ENCODE assay signal across 27 mouse cellular contexts in the genomic region with DNA sequence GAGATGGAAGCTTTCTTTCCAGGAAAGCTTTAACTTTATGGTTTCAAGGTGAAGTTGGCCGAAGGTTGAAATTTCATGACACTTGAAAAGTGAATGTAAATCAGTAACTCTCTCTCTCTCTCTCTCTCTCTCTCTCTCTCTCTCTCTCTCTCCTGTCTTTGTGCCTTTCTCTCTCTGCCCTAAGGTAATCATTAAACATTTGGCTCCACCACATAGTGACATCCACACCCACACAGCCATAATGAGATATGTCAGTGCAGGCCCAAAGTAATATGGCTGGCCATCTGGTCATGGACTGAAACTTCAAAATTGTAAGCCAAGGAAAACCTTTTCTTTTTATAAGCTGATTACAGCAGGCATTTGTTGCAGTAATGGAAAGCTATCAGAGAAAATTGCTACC. TPM values are rescaled to one million over a fixed set of nuclear protein-coding genes. Genes with fewer than 3 reads are reported as not detected.
A peak's percentile ranks its signal among the peaks of the same experiment; 100 is the strongest.
DNase-seq lines count a peak whose midpoint lies in the region; ATAC-seq and TF ChIP-seq lines count a peak whose summit lies in the region.
"Had no signal": no experiment of that assay in that cellular context is flagged by ENCODE, and none has a peak within 500 bp of the region (broad histone marks: within the 10 kb centered on the region; RNA-seq: fewer than 3 reads in every experiment).

No protein-coding gene starts in this region.

- no peak overlapping the region for H3K27ac ChIP-seq in kidney, adult 2 months (ENCODE audit: insufficient read depth, low read depth, low read length)
- no peak overlapping the region for H3K27ac ChIP-seq in kidney, embryonic 16.5 days (ENCODE audit: low read length)
- no peak overlapping the region for H3K27ac ChIP-seq in kidney, embryonic 15.5 days
- H3K27ac ChIP-seq: embryonic facial prominence, embryonic 10.5 days; embryonic facial prominence, embryonic 12.5 days; forebrain, embryonic 10.5 days; forebrain, embryonic 12.5 days had no signal

- H3K9ac ChIP-seq in kidney, embryonic 16.5 days (replicated peaks; ENCODE audit: low read length), result no peak overlapping the region
- H3K9ac ChIP-seq in kidney, embryonic 15.5 days, result no peak overlapping the region
- H3K9ac ChIP-seq: embryonic facial prominence, embryonic 12.5 days; forebrain, embryonic 12.5 days had no signal

- DNase-seq in heart, adult 11 months, result peak; percentile 22
- DNase-seq in heart, postnatal 4 days, result no peak
- peak; percentile 60 for DNase-seq in kidney, adult 2 months
- no peak for DNase-seq in kidney, postnatal 4 days
- DNase-seq in kidney, adult 18-20 months, result no peak
- peak; percentile 10 to 29 for DNase-seq in kidney, postnatal 36 days
- DNase-seq: adrenal gland, adult 8-10 months; adrenal gland, postnatal 14 days; adrenal gland, postnatal 36 days; B cell, adult 2 months; cerebellum, adult 11-12 months; cerebellum, adult 2 months; cerebellum, adult 9-10 months; cerebellum, postnatal 10 days; cerebellum, postnatal 25 days had no signal

- no peak for TF ChIP-seq POLR2A in kidney, adult 2 months (IDR thresholded peaks at IDR 0.05; ENCODE audit: low read depth, low read length)

- H3K36me3 ChIP-seq in kidney, adult 2 months (ENCODE audit: control insufficient read depth, insufficient read depth, low read length), result no peaks in the 10 kb centered on the region
- H3K36me3 ChIP-seq in kidney, embryonic 16.5 days (ENCODE audit: insufficient read depth, low read length), result no peaks in the 10 kb centered on the region
- H3K36me3 ChIP-seq in kidney, embryonic 15.5 days, result no peaks in the 10 kb centered on the region
- H3K36me3 ChIP-seq: embryonic facial prominence, embryonic 10.5 days; embryonic facial prominence, embryonic 12.5 days; forebrain, embryonic 10.5 days; forebrain, embryonic 12.5 days; G1E had no signal

- TF ChIP-seq CTCF in kidney, adult 2 months (conservative IDR thresholded peaks at IDR 0.05; ENCODE audit: insufficient read depth, insufficient read length, low read depth, low read length), result no peak

- H3K4me2 ChIP-seq in kidney, embryonic 16.5 days (replicated peaks; ENCODE audit: low read depth, low read length), result no peak overlapping the region
- no peak overlapping the region for H3K4me2 ChIP-seq in kidney, embryonic 15.5 days
- H3K4me2 ChIP-seq: embryonic facial prominence, embryonic 12.5 days; forebrain, embryonic 12.5 days had no signal

- H3K9me3 ChIP-seq in kidney, embryonic 16.5 days (ENCODE audit: low read length), result no peaks in the 10 kb centered on the region
- no peaks in the 10 kb centered on the region for H3K9me3 ChIP-seq in kidney, embryonic 15.5 days (replicated peaks)
- H3K9me3 ChIP-seq: embryonic facial prominence, embryonic 10.5 days; embryonic facial prominence, embryonic 12.5 days; forebrain, embryonic 10.5 days; forebrain, embryonic 12.5 days; G1E had no signal

- WGBS in kidney, adult 2 months, result 38% methylated on average over 1 of the region's 1 CpGs
- 72% methylated on average over 1 of the region's 1 CpGs for WGBS in kidney, embryonic 16.5 days
- 88% methylated on average over 1 of the region's 1 CpGs for WGBS in kidney, embryonic 15.5 days

- H3K27me3 ChIP-seq in kidney, adult 2 months (replicated peaks; ENCODE audit: control insufficient read depth, insufficient read depth, low read length), result no peaks in the 10 kb centered on the region
- no peaks in the 10 kb centered on the region for H3K27me3 ChIP-seq in kidney, embryonic 16.5 days (ENCODE audit: insufficient read depth, low read length)
- no peaks in the 10 kb centered on the region for H3K27me3 ChIP-seq in kidney, embryonic 15.5 days
- H3K27me3 ChIP-seq: CH12.LX; embryonic facial prominence, embryonic 12.5 days; forebrain, embryonic 12.5 days; Patski had no signal

- 0 out of 2 replicates have a peak, but pooled peaks cover 2% of the 10 kb centered on the region for H3K4me1 ChIP-seq in kidney, adult 2 months (ENCODE audit: control insufficient read depth, insufficient read depth, low read length)
- no peaks in the 10 kb centered on the region for H3K4me1 ChIP-seq in kidney, embryonic 16.5 days (ENCODE audit: insufficient read depth, low read length)
- H3K4me1 ChIP-seq in kidney, embryonic 15.5 days, result peaks cover 6% of the 10 kb centered on the region
- H3K4me1 ChIP-seq: embryonic facial prominence, embryonic 12.5 days; forebrain, embryonic 10.5 days; forebrain, embryonic 12.5 days had no signal

- H3K4me3 ChIP-seq in kidney, adult 2 months (ENCODE audit: insufficient read depth, low read depth, low read length), result no peak overlapping the region
- H3K4me3 ChIP-seq in kidney, embryonic 16.5 days (ENCODE audit: low read length), result no peak overlapping the region
- H3K4me3 ChIP-seq in kidney, embryonic 15.5 days (replicated peaks), result no peak overlapping the region
- H3K4me3 ChIP-seq: embryonic facial prominence, embryonic 10.5 days; embryonic facial prominence, embryonic 12.5 days; forebrain, embryonic 10.5 days; forebrain, embryonic 12.5 days had no signal

- ATAC-seq in kidney, embryonic 16.5 days (ENCODE audit: low FRiP score, low TSS enrichment), result peak; percentile 57; the same call in 1 of the 2 replicates
- ATAC-seq in kidney, embryonic 15.5 days (replicated peaks; ENCODE audit: low FRiP score), result no peak
- ATAC-seq: activated CD4-positive, CD25-positive, alpha-beta regulatory T cell, adult 4 months; CD4-positive, CD25-positive, alpha-beta regulatory T cell, adult 4 months; forebrain, embryonic 14.5 days; Patski had no signal

RNA-seq across cellular contexts. Expression of a gene that starts 40.9 kb away (rescaled TPM):
- 1 to 10 TPM; 9.1 to 9.8 TPM for total RNA-seq in heart, postnatal 4 days (2021)
- 27.7 and 29.4 TPM in 2 replicates for polyA plus RNA-seq in kidney, adult 2 months (2012; rRNA removed)
- polyA plus RNA-seq in kidney, embryonic 16.5 days (2015; fragmentation: Nextera tagmentation; extraction: Ambion mirVana), result 12.2 and 12.4 TPM in 2 replicates
- 10.0 and 10.4 TPM in 2 replicates for polyA plus RNA-seq in kidney, embryonic 15.5 days (2015; fragmentation: Nextera tagmentation; extraction: Ambion mirVana)

Comparison
In these comparisons a context has a peak if more than half of its experiments do, and no peak if none do; other contexts are left out.
1. DNase-seq: peak in heart, adult 11 months (single experiment), kidney, adult 2 months (single experiment) and kidney, postnatal 36 days (2 of 2); none in heart, postnatal 4 days (single experiment), kidney, postnatal 4 days (0 of 2) and kidney, adult 18-20 months (single experiment).